Mouse (Mus musculus) granulocyte monocyte progenitor cell, adult 5-6 weeks (primary cell): ENCODE measurements around the gene Prkaa1. TPM values are rescaled to one million over a fixed set of nuclear protein-coding genes. Genes with fewer than 3 reads are reported as not detected.
"Not testable (repeated sequence)": the region's sequence is repeated elsewhere in the genome, so short reads cannot be mapped to it uniquely, and the experiment has no call there.

ENCODE experiments used
- ATAC-seq: replicated peaks from 2 replicates; pipeline ENCODE4 v1.8.0; 2016; ENCODE audit warnings: mild to moderate bottlenecking, moderate TSS enrichment, inconsistent platforms; ENCODE audit not compliant: poor library complexity, severe bottlenecking
- total RNA-seq, 2 experiments: library from RNA; stranded (forward) in 1 of 2; stranded (reverse) in 1 of 2; fragments of 200-712, 200-1000 nt in 1 of 2; fragments of >200 nt in 1 of 2; fragmentation: Nextera tagmentation in 1 of 2; gene quantifications; 2 replicates each; pipeline ENCODE4 v1.2.3; 2014 to 2017

Prkaa1 gene
- total RNA-seq, 2 experiments from 2014 or later: 19.2 TPM

DNA sequence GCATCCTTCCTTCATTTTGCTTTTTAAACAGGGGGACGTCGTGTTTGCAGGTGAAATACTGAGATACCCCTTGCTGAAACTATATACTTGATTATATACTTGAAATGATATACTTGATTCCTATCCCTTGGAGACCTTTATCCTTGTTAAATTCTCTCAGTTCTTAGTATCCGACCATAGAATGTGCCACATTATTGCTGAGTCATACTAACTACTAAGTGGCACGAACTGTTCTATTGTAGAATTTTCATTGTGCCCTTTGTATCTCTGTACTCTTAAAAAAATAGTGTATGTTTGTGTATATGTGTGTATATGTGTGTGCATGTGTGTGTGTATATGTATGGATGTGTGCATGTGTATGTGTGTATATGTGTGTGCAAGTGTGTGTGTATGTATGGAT, 12.7 kb downstream of the Prkaa1 start:
- no peak for ATAC-seq

DNA sequence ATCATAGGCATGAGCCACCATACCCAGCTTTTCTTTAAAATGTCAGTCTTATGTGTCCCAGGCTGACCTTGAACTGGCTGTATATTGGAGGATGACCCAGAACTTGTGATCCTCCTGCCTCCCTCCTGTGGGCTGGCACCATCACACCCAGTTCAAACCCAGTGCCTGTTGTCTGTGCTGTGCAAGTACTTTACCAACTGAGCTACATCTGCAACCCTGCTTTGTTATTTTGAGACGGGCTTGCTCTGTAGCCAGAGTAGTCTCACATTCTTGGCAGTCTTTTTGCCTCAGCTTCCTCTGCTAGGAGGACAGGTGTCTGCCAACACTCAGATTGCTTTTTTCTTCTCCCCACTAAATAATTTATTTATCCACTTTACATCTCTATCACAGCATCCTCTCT, 13.7 kb downstream of the Prkaa1 start:
- ATAC-seq: no peak

DNA sequence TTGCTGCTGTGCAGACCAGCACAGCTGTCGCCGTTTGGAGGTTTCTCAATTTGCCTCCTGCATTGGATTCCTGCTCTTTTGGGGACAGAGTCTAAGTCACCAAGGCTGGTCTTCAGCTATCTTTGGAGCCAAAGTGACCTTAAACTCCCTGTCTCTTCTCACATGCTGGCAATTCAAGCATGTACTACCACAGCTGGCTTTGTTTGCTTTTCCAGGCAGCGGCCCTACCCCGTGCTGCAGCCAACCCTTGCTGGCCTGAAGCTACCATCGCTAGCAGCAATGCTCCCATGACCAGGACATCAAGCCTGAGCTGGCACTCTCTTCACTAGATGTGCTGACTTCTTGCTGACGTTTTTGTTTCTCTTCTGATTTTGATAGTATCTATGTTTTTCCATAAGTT, 15.2 kb downstream of the Prkaa1 start:
- ATAC-seq: no peak

DNA sequence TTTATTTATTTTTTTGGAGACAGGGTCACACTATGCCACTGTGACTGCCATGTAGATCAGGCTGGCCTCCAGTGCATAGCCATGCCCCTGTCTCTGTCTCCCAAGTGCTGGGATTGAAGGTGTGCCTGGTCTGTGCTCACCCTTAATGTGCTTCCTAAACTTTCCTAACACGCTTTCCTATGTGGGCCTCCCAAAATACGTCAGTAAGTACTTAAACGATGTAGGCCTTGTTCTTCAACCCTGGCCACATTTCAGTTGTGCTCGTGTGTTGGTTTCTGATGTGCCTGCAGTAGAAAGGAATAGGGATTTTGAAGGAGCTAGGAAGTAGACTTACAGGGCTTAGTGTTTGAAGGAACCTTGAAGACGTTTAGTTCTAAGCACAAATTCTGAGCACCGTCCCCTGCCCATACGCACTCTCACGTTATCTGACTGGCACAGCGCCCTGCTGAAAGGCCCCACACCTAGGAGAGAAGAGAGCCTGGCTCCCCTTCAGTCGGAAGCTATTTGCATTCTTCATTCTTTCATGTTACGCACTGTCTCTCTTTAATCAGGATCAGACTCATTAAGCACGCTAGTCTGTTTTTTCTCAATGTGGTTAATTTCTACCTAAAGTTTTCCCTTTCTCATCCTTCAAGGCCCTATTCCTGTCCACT, 21.6 kb downstream of the Prkaa1 start:
- no peak for ATAC-seq

DNA sequence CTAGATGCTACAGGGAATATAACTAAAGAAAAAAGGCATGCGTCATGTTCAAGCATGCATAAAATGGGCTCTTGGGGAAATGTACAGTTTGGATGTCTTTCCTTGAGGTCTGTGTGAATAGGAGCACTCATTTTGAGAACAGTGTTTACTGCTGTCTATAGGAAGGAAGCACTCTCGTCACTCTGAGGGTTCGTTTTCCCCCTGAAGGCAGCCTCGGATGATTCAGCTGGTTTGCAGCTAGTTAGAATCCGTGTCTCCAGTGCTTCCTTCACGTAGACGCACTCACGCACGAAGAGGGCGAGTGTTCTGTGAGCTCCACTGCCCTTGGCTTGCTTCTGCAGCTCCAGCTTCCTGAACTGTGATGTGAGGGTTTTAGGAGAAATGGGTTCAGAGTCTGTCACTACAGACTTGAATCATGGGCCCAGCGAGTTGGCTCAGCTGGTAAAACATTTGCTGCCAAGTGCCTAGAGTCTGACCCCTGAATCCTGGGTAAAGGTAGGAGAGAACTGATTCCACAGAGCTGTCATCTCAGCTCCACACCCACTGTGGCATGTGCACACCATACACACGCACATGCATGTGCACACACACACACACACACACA, 29.7 kb downstream of the Prkaa1 start:
- peak; percentile 37; the same call in 1 of the 2 replicates for ATAC-seq

DNA sequence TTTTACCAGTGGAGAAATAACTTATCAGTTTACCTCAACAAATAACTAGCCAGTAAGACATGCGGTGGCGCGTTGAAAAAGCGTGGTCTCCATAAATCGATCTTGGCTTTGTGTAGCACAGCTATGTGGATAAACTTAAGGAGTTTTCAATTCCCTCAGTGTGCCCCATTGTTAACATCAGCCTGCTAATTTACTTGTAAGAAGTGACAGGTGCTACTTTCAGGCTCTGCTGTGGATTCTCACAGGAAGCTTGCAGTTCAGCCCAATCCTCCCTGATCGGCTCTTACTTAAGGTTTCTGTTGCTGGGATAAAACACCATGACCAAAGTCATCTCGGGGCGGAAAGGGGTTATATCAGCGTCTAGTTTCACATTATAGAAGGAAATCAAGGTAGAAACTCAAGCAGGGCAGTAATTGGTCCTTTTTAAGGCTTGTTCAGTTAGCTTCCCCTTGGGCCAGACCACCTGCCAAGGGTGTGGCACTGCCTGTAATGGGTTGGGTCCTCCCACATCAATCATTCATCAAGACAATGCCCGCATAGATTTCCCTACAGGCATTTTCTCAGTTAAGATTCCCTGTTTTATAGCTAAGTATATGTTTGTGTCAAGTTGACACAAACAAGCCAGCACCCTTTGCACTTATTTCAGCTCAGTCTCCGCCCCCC, 41.1 kb downstream of the Prkaa1 start:
- ATAC-seq: peak; percentile 41

DNA sequence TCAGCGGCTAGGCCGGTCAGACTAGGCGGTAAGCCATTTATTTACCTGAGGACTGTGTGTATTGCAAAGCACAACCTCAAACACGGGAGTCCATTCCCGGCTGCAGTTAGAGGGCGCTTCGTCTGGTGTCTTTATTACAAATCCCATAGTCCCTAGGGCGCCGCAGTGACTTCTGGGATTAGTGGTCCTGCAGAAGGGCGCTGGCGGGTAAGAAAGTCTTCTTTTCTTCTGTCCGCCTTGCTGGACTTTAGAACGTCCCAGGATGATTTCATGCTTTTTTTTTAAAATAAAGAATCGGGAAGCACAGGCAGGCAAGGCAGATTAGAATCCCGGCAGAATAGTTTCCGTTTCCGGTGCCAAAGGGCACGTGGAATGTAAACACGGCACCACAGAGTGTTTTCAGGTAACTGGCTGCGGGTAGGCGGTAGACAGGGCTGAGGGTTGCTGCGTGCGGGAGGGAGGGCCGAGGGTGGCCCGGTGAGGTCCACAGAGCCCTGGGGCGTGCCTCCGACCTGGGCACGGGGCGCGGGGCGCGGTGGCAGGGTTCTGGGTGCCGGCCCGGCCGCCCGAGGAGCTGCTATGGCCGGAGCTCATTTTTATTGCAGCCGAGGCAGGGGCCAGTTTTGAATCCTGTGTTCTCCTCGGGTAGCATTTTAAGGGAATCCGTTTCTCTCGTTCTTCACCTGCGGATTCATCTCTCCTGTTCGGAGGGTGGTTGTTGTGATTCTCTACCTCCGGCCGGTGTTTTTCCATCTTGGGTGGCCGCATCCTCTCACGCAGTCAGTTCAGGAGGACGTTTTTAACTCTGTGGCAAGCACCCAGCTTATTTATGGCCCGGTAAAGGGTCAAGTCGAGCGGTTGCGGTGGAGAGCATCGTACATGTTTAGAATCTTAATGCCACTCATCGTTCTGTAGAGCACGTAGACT, 42.0 kb downstream of the Prkaa1 start, which contains the start of gene Ttc33:
Gene Ttc33 (plus strand): TSS at position 160 of the 927 bp plus-strand sequence.
- ATAC-seq: peak; percentile 54

DNA sequence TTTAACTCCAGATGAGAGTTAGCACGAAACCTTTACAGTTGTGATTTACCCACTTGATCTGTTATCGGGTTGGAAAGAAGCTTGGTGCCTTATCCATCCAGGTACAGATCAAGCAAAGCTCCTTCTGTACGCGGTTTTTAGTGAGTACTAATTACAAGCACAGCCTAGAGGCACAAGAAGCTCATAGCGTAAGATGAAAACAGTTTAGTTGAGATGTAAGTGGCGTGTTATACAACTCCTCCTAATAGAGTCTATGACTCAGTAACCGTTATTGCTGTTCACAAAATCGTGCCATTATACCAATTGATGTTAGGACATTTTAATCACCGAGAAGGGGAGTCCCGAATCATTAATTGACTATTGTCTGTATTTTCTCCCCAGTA, 42.6 kb downstream of the Prkaa1 start:
- no peak for ATAC-seq

DNA sequence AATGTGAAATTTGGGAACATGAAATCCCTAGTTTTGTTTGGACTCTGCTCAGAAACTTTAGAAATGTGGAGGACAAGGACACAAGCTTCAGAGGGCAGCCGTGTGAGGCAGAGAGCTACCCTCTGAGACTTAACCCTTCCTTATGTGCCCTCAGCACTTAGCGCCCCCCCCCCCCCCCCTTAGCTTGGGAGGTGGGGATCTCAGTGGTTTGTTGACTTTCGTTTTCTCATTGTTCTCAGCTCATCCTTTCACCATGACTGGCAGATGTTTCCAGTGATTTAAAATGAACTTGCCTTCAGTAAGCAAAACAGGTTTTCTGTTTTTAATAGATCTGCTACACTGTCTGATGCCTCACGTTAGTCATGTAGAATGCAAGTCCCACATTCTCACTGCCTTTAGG, 43.5 kb downstream of the Prkaa1 start:
- no peak for ATAC-seq

DNA sequence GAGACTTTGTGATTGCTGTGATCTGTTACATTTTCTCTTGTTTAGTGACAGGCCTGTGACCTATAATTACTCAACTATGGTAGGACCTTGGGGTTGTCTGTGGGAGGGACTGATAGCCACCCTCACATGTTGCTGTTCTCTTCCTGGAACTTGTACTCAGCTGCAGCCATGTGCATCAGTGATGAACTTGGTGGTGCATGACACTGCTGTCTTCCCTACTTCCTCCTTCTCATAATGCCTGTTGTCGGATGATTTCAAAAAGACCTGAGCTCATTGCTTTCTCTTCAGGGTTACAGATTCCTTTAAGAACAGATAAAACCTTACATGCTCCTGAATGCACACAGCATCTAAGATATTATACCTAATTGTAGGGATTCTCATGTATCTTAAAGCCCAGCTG, 44.4 kb downstream of the Prkaa1 start:
- peak; percentile 80 for ATAC-seq

DNA sequence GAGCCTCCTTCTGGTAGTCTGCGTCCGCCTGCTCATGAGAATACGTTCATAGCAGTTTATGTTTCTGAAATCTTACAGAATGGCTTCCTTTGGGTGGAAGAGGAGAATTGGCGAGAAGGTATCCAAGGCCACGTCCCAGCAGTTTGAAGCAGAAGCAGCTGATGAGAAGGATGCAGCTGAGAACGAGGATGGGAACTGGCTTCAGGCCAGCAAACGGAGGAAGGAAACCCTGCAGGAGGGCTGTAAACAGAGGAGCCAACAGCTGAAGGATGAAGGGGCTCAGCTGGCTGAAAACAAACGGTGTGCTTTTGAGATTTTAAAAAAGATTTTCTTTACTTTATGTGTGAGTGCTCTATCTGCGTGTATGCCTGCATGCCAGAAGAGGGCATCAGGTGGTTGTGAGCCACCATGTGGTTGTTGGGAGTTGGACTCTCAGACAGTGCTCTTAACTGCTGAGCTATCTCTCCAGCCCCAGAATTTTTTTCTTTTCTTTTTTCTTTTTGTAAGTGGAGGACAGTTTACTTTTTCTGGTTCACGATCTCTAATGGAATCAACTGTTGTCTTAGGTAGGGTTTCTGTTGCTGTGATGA, 45.9 kb downstream of the Prkaa1 start:
- ATAC-seq: no peak

DNA sequence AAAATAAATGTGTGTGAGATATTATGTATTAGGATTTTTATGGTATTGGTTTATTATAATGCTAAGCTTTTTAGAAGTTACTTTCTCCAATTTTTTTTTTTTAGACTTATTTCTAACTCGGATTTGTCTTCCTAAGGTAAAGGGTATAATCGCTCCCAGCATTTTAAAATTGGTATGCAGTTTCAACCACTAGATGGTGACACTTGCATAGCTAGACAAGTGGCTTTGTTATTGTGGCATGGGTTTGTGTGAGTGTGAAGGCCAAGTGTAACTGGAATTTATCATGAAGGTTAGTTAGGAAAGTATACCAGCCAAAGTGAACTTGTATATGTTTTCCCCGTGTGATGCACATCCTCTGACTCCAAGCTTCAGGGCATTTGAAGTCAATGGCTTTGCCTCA, 50.2 kb downstream of the Prkaa1 start:
- ATAC-seq: peak; percentile 55; the same call in 1 of the 2 replicates

DNA sequence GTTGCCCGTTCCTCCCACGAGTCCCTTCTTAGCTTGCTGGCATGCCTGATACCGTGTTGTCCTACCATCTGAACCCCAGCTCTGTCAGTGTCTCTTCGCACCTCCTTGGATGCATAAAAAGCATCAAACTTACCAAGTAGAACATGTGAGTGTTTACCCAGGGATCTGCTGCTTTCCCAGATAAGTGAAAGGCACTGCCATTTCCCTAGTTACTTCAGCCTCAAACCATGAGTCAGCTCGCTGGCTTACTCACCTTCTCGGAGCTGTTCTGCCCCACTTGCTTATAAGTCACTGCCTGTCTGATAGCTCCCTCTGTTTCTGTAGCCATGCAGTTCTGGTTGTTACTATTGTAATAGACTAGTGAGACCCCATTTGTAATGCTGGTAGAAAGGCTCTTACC, 50.8 kb downstream of the Prkaa1 start:
- ATAC-seq: no peak

DNA sequence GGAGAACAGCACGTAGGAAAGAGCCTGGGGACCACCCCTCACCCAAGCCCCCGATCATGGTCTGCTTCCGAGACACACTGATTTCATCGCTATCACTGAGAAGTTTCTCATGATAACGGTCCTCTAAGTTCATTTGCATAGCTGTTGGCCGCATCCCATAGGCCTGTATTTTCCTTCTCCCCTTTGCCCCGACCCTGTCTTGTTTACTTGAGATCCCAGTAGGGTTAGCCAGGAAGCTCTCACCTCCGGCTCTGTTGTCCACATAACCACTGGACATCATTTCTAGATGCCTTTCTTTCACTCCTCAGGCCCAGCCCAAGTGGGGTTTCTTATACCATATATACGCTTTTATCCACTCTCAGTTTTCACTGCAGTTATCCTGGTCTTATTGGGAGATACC, 51.3 kb downstream of the Prkaa1 start:
- ATAC-seq: no peak

DNA sequence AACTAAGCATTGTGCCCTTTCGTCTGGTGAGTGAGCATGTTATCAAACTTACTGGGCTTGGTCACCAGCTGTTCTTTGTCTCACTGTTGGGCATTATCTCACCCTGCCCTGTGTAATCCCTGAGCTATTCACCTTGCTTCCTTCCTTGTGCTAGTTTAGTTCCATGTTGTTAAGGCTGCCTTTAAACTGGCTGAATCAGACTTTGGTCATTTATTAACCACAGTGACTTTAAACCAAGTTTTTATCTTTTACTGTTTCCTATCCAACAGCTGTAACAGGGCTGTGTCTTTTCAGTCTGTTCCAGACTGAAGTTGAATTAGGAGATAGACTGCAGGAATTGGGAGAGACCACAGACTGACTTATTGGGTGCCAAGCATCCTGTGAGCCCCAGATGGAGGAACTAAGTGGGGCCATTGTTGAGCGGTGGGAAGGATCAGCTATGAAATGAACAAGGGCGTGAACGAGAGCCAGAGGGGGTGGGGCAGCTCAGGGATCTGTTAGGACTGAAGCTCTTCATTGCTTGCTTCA, 52.4 kb downstream of the Prkaa1 start:
- ATAC-seq: peak; percentile 42; the same call in 1 of the 2 replicates

DNA sequence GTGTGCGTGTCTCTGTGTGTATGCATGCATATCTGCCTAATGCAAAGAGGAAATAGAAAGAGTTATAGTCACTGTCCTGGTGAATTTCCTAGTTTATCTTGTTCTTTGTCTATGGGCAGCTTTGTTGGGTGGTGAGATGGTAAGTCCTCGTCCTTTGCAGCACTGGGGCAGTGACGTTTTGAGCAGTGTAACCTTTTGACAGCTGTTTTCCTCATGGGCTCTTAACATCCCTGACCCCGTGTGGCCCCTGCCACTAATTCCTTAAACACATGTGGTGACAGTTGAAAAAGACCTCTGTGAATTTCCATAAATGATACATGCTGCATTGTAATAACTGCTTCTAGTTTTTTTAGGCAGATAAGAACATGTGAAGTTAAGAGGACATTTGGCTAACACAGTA, 53.0 kb downstream of the Prkaa1 start:
- no peak for ATAC-seq

DNA sequence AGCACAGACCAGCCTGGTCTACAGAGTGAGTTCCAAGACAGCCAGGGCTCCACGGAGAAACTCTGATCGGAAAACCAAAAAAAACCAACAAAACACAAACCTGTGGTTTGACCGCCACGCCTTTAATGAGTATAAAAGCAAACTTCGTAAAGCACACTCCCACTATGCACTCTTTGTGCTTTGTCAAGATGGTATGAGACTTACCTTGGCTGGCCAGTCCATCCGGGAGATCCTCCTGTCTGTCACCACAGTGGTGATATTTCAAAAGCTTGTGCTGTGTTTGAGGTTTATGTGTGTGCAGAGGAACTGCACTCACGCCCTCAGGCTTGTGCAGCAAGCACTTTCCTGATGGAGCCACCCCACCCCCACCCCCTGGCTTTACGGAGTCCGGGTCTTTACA, 61.6 kb downstream of the Prkaa1 start:
- ATAC-seq: no peak

DNA sequence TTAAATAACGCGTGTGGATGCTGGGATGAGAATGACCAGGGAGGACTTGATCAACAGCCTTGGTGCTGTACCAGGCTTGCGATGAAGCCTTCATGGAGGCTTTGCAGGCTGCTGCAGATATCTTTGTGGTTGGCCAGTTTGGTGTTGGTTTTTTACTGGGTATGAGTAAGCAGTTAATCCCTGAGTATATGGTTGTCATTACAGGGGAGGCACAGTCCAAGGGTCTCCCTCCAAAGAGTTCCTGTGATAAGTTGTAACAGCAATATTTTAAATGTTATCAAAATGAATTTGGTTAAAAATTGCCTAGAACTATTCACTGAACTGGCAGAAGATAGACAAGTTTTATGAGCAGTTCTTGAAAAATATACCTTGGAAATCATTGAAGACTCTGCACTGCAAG, 65.5 kb downstream of the Prkaa1 start:
- no peak for ATAC-seq

DNA sequence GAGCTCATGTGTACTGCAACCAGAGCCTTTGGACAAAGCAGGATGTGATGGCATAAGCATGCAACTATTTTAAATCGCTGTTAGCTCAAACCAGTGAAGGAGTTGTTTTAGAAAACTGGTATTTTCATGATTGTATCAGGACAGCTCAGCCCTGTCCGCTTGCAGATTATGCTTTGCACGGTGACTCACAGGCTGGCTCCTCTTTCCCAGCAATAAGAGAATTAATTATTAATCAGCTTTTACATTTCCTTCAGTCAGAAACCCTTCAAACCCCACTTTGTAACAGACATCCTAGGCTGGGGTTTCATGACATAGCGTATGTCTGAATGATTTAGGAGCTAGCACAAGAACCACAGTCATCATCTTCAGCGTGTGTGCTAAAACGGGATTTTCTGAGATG, 76.8 kb downstream of the Prkaa1 start:
- no peak for ATAC-seq

DNA sequence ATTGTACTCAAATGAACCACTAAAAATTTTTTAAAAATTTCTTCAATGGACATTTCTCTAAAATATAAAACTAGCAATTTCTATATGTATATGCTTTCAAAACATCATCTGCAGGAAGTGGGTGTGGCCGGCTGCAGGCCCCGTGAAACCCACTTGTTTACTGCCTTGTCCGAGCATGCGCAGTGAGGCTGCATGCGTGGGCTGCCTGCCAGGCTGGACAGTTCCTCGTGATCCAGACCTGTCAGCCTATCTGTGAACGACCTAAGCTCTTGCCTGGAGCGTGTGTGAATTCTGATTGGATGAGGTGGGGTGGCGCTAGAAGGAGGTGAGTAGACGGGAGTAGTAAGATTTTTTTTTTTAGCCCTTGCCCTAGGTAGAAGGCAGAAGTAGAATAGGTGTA, 87.1 kb downstream of the Prkaa1 start:
- not testable (repeated sequence) for ATAC-seq
